Mouse (Mus musculus) WW6 (cell line): Measurements from ENCODE around the gene Asic2.

ENCODE experiments used
- DNase-seq: peaks from one replicate; pipeline ENCODE4 v3.0.0-alpha.2; 2013; ENCODE audit warnings: low read depth, low spot score

Gene Asic2

DNA sequence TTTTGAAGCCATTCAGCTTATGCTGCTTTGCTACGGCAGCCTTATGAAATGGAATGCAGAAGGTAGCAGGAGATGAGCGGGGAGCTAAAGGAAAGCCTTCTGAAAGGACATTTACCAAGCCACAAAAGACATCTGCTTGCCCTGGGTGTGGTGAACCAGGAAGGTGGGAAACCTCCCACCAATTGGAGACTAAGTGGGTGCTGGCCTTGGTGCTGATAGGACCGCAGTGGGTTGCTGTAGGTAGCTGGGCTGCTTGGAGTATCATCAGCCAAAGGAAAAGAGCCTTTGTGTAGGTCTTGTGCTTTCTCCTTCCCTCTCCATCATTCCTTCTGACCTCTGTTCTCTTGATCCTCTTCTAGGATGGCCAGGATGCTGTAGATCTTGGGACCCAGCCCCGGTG is 774.4 kb downstream of the Asic2 start:
- peak; percentile 48 for DNase-seq

DNA sequence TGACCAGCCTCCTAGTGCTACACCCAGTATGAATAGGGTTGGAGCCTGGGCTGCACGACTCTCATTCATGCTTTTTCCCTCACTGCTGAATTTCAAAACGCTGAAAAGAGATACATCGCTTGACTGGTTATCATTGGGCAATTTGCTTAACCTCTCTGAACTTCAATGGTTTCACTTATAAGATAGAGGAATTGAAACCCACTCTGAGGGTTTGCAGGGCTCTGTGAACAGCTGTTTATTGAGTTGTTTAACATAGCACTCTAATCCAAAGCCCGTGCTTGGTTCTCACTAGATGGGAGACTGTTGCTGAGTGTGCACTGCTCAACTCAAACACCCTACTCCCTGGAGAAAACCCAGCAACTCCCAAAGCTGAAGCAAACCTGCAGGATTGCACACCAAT is 776.1 kb downstream of the Asic2 start:
- DNase-seq = no peak

DNA sequence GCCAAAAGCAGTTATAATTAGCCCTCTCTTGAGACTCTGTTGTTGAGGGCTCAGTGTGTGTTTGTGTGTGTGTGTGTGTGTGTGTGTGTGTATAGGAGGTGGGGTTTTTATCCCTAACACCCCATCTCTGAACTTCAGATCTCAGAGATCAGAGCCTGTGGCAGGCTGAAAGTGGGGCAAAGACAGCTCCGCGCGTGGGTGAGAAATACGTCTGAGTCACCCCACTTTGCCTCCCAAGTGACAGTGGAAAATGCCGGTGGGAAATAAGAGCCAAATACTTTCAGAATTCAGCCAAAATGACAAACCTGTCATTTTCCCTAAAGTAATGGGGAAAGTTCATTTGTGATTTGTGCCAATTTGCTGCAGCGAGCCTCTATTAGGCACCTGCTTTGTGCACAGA is 779.2 kb downstream of the Asic2 start:
- no peak for DNase-seq

DNA sequence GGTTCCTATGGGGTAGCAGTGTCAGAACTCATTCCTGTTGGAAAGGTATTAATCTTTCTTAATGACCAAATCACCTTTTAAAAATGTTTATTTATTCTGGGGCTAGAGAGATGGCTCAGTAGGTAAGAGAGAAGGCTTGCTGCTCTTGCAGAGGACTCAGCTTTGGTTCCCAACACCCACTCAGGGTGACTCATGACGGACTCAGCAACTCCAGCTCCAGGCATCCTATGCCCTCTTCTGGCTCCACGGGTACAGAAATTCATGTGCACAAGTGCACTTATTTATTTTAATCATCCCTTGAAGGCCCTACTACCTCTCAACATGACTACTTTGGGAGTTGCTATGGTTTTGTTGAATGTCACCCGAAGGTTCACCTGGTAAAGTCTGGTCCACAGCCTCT is 780.4 kb downstream of the Asic2 start:
- no peak for DNase-seq

DNA sequence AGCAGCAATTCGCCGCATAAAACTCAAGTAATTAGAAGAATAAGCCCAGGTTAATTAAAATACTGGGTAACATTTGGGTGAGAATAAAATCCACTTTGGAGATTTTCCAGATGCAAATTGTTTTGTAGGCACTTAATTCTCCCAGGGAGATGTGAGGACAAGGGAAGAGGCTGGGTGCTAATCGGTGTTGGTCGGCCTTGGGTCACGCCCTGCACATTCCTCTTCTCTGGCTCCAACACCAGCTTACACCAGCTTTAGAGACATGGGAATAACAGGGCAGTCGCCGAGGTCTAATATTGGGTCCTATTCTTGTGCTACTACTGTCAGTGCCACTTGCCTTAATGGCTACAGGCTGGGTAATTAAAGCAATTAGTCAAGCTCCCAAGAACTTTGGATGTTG is 783.5 kb downstream of the Asic2 start:
- DNase-seq = no peak

DNA sequence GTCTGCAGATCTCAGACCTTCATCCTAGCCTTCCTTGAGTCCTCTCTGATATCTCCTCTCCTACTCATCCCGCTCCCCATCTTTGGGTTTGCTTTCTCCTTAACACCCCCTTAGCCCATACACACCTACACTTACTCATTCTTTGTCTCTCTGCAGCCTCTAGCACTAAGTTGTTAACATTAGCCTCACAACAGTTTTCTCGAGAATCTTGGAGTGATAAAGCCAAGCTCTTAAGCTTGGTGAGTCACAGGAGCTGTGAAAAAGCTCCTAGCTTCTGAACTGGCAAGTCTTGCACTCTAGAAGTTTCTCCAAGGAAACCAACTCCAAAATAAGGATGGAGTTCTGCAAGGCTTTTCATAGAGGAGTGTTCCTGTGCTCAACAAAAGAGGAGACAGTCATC is 803.4 kb downstream of the Asic2 start:
- no peak for DNase-seq

DNA sequence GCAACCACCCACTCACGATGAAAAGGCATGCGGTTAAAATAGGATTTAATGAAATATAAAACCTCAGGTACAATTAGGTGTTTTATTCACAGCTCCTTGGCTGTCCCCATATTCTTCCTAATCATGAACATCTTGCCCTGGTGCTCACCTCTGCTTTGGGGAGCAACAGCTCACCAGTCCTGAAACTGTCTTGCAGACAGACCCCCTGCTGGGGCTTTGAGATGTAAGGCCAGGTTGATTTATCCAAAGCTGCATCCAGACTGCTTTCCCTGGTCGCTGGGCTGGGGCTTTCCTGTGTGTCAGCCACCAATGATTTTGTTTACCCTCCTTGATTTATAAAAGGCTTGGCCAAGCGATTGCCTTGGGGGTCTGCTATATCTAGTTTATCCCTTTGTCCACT is 805.2 kb downstream of the Asic2 start:
- DNase-seq = no peak

DNA sequence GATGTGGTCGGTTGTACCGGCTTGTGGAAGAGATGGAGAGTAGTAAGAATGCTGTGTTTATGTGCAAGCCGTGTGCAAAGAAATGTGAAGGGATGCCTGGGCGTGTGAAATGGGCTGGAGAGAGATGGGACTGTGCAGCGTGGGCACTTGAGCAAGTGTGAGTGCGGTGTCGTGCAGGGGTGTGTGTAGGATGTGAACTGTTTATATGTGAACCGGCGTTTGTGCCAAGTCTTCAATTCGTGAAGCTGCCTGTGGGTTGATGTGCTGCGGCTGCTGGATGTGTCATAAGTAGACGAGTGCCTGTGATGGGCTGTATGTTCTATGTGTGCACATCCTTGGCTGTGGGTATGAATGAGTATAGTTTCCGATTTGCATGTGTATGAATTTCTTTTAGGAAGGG is 814.4 kb downstream of the Asic2 start:
- DNase-seq = no peak

DNA sequence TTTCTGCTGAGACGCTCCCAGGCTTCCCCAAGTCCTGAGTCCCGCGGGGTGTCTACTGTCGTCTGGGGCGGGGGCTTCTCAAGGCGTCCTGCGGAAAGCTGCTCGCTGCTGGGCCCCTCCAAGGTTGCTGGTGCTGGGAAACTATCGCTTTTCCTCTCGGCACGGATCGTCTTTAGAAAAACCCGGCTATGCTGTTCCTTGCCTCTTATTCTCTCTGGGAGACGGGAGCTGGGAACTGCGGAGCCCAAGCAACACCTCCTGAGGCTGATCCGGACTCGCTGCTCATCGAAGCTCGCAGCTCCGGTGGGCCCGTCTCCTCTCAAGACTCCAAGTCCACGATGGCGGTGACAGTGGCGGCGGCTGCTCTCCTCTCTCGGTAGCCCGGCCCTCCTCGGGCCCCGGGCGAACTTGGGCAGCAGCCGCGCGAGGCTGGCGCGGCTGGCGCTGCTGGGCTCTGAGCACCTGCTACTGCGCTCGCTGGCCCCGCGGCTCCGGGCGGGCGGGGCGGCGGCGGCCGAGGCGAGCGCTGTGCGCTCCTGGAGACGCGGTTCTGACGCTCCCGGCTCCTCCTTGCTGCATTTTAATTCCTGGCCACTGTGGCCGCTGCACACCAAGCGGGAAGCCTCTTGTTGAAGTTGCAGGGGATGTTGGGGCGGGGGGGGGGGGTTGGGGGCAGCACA is 815.0 kb downstream of the Asic2 start:
- DNase-seq = no peak

DNA sequence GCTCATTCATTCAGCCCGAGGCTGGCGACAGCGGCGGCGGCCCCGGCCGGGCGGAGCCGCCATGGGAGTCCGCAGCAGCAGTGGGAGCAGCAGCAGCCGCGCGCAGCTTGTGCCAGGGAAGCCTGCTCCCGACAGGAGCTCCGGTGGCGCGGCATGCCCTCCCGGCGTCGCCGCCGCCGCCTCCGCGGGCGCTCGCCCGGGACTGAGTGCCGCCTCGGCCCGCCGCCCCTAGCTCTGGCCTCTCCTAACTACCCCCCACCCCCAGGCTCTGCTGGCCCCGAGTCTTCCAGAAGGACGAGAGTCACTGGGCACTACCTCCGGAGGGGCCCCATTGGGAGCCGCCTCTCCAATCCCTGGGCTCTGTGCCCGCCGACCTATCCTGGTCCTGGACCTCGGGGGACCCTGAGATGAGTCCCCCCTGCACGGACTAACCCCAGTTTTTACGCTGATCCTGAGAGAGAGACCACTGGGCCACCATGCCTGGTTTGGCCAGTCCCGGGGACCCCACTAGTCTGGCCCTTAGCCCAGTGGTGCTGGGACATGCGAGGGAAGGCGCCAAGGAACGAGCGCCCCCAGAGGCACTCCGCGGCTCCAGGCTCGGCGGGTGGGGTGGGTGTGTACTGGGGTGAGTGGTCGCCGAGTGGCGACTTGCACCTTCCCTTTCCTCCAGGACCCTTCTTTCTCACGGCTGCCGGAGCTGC is 815.6 kb downstream of the Asic2 start:
- DNase-seq = peak; percentile 55

DNA sequence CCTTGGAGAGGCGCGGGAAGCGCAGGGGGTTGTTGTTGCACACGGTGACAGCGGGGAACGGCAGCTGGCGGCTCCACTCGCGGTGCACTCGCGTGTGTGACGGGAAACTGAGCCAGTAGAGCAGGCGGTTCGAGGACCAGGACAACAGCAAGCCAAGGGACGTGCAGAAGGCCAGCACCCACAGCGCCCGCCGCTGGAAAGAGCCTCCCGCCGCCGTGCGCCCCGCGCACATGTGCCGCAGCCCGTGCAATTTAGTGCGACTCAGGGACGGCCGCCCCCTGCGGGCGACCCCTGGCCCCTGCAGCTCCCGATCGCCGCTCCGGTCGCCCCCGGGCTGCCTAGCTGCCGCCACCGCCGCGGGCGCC is 816.3 kb downstream of the Asic2 start:
- peak; percentile 64 for DNase-seq

DNA sequence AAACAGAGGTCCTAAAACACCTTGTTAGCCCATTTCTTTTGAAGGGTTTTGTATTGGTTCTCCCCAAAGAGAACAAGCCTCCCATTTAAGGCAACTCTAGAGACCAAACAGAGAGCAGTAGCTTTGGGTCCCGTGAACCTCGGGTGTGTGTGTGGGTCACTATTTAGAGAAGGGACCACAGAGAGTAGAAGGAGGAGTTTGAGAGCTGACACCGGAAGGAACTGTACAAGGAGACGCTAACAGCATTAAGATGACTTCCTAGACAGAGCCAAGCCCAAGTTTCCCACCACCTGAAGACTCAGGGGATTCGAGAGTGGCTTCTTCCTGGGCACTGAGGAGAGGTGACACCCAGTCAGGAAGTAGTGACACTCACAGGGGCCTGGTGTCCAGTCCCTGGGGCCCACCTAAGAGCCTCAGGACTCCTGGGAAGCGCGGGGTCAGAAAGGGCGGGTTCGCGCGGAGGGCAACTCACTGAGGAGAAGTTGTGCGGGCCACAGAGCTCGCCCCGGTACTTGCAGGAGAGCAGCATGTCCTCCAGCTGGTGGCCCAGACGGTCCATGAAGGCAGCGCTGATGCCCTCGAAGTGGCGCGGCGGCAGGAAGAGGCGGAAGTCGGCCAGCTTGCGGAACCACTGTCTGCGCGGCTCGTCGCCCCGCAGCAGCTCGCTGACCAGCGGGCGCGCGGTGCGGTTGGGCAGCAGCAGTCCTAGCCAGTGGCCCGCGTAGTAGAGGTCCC is 816.8 kb downstream of the Asic2 start:
- DNase-seq = no peak

DNA sequence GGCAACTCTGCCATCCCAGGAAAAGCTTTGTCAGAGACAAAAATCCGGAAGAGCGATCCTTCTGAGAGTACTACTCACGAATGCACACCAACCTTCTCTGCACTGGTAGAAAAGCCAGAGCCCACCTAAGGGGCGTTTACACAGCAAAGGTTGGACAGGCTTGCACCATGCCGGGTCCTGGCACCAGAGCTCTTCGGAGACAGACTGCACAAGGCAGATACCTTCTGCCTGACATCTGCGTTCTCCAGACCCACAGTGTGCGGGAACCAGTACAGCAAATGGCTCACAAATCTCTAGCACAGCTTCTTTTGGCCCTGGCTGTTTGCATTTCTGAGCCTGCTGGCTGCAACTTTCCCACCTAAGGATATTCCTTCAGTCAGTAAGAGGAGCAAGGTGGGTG is 817.6 kb downstream of the Asic2 start:
- DNase-seq = no peak

DNA sequence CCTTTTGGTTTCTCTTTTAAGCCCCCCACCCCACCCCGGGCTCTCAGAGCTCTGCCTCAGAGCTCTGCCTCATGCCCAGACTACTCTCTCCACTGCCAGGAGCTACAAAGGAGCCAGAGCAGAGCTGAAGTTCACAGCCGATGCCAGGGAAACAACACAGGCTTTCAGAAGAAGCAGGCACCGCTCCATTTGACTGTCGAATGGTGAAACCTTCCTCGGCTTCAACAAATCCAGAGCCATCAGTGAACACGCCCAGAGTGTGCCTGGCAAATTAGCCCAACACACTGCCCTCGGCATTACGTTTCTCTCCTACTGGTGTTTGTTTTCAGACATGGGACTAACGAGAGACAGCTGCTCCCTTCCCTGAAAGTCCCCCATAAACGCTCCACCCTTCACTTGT is 819.8 kb downstream of the Asic2 start:
- DNase-seq = no peak

DNA sequence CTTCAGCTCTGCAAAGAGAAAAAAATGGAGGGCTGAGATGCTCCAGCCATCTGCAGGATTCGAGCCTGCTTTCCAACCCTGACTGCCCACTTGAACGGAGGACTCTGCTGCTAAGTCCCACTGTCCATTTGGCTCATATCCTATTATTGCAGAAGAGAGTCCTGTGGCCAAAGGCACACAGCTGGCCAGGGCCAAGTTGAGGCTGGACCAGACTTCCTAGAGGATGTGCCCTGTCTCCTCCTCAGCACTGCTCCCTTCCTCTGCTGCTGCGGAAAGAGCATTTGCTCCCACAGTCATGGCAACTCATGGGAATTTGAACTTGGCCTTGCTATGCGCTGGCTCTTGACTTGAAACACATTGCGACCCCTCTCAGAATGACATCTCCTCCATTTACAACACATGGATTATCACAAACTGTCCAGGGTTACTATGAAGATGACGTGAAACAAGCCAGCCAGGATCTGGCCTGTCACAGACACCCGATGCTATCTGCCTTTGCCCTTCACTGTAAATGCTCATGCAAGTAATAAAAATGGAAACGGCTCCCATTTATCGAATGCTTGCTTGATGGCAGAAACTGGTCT is 821.6 kb downstream of the Asic2 start:
- DNase-seq = no peak

DNA sequence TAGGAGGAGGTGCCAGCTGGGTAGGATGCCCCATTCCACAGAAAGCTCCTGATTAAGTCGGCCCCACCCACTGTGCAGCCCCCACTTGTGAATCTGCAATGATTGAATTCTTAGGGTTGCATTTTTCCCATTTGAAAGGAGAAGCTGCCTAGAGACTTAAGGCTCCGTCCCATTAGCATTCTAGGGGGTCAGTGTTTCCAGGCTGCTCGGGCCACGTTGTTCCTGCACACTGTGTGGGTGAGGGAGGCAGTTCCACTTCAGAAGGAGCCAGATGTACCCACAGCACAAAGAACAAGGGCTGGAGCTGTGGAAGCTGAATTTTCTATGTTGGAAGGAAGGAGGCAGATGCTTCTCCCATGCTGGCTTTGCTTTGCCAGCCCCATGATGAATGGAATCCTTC is 833.1 kb downstream of the Asic2 start:
- DNase-seq = no peak

DNA sequence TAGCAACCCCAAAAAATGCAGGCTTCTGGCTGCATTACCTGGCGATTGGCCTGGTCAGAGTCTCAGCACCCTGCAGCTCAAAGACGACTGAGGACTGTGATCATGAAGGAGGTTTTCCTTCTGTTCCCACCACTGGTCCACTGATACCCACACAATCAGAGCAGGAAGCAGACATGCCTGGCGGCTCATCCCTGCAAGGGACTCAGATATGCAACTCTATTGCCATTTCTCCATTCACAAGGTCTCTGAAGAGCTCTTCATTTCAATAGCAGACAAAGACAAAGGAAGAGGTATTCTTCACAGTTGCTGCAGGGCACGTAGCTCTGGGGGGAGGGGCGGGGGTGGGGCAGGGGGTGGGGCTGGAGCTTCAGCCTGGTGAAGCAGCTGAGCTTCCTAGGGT is 834.3 kb downstream of the Asic2 start:
- no peak for DNase-seq

DNA sequence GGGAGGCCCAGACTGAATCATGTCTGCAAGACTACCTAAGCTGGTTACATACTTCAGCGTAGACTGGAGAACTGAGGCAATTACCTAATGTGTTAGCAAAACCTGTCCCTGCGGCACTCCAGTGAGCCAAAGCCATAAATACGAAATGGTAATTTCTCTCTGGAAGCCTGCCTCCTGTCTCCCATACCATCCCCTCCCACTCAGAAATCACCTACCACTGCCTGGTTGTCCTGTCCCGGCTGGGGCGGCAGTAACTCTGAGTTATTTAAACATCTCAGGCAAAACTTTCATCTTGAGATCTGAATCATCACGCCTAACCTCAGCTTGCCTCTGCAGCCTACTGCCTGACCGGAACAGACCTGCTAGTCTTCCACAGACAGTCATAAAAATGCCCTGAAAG is 835.6 kb downstream of the Asic2 start:
- DNase-seq = no peak

DNA sequence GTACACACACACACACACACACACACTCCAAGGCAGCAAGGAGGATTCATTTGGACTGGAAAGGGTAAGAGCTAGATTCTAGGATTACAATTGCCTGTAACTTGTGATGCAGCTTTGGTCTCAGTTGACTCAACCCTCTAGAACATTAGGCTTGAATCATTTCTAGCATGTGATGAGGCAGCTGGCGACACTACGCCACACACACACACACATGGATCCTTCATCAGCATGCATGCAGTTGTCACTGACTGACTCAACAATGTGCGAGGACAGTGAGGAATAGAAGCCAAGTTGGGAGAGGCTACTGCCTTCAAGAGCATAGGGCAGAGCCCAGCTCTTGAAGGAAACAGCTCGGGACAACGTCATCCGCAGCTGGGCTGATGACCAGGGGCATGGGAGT is 843.9 kb downstream of the Asic2 start:
- no peak for DNase-seq

DNA sequence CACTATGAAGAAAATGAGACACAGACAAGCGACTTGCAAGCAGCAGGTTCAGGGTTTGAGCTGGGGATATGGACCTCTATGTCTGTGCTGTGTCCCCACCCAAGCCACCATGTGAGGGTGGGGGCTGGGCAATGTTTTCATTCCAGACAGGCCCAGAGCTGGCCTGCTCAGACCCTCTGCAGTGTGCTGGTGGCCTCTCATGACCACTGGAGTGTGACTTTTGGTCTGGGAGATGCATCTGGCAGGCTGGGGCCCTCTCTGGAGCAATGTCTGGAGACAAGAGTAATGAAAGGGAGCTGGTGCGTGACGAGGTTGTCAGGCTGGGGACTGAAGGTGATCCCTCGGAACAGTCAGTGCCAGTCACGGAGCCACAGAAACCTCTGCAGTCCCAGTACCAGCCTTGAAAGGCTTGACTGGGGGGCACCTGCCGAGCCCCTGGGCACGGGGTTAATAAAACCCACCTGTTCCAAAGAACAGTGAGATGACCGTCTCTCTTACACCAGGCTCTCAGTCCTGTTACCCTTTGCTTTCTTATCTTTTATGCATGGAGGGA is 848.2 kb downstream of the Asic2 start:
- DNase-seq = no peak

DNA sequence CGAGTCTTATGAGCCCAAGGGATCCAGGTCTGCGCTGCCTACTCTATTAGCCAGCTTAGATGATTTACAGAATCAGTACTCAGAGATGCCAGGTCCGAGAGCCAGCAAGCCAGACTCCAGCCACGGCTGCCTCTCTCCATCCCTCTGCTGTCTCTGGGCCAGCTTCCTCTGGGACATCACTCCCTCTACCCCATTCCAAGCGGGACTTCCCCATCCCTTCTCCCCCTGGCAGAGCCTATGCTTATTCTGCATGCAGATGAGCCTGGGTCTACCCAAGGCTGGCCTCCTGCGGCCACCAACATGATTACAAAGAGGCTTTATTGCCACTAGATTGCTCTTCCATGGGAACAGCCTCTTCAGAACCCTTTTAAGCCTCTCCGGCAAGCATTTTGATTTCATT is 850.2 kb downstream of the Asic2 start:
- DNase-seq = no peak

DNA sequence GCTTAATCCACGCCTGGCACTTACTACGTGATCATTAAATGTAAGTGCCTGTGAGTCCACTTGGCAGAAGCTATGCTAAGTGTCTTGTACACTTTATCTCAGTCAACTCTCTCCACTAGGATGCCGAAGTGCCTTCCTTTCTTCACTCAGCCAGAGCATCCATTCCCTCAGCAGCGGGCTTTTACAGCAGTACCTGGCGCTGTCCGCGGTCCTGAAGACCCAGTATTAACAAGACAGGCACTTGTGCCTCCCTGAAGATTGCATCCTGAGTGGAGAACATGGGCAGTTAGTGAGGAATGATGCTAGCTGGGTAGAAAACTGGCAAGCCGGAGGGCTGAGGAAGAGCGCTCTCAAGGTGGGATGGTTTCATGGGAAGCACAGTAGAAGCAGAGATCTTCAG is 852.6 kb downstream of the Asic2 start:
- peak; percentile 55 for DNase-seq
